Comparison of ENCODE assay signal across 21 mouse cellular contexts in genomic region chr10:116754940-116755339, GRCm38 (mm10).
DNase-seq lines count a peak whose midpoint lies in the region; ATAC-seq and TF ChIP-seq lines count a peak whose summit lies in the region.
"Had no signal": no experiment of that assay in that cellular context is flagged by ENCODE, and none has a peak within 500 bp of the region (broad histone marks: within the 10 kb centered on the region; RNA-seq: fewer than 3 reads in every experiment).

No protein-coding gene starts in this region.

- ATAC-seq in inflammation-experienced regulatory T-cells, adult 6 months: no peak
- ATAC-seq: activated CD4-positive, CD25-positive, alpha-beta regulatory T cell, adult 4 months; forebrain, embryonic 14.5 days; forebrain, embryonic 16.5 days had no signal

- in situ Hi-C loops in ES-E14 (cut with MboI; ENCODE audit: low sequenced_read_pairs in 2 of 2, unreplicated experiment in 2 of 2): no loop called here

- WGBS in embryonic facial prominence, embryonic 10.5 days: 87% methylated on average over 11 of the region's 11 CpGs

- no peak overlapping the region for H3K9ac ChIP-seq in ES-E14 (ENCODE audit: insufficient read depth, low read depth, low read length, poor library complexity, severe bottlenecking)
- H3K9ac ChIP-seq: embryonic facial prominence, embryonic 13.5 days; embryonic facial prominence, embryonic 15.5 days; forebrain, embryonic 12.5 days had no signal

- 0 out of 4 replicates have a peak, but pooled peaks cover 0 to 2% of the 10 kb centered on the region in 2 experiments for H3K4me1 ChIP-seq in ES-E14 (ENCODE audit: control insufficient read depth in 2 of 2, insufficient read depth in 2 of 2, low read length in 2 of 2, poor library complexity in 1 of 2)
- H3K4me1 ChIP-seq in embryonic facial prominence, embryonic 10.5 days: peaks cover 48% of the 10 kb centered on the region
- H3K4me1 ChIP-seq: forebrain, embryonic 12.5 days had no signal

- H3K4me3 ChIP-seq in ES-E14 (ENCODE audit: insufficient read depth in 1 of 2, low read depth in 1 of 2, low read length in 2 of 2, poor library complexity in 1 of 2, severe bottlenecking in 1 of 2): no peak overlapping the region
- H3K4me3 ChIP-seq in embryonic facial prominence, embryonic 10.5 days: no peak overlapping the region
- H3K4me3 ChIP-seq: embryonic facial prominence, embryonic 13.5 days; embryonic facial prominence, embryonic 15.5 days; erythroblast, embryonic 14.5 days; forebrain, embryonic 10.5 days; forebrain, embryonic 12.5 days had no signal

- no peak overlapping the region for H3K27ac ChIP-seq in ES-E14 (ENCODE audit: insufficient read depth, low read depth, low read length, poor library complexity, severe bottlenecking)
- H3K27ac ChIP-seq in embryonic facial prominence, embryonic 10.5 days (replicated peaks): 0 out of 2 replicates have a peak overlapping the region, but pooled peaks have one; percentile 19
- H3K27ac ChIP-seq: embryonic facial prominence, embryonic 15.5 days; forebrain, embryonic 10.5 days; forebrain, embryonic 12.5 days had no signal

- no peaks in the 10 kb centered on the region for H3K36me3 ChIP-seq in ES-E14 (ENCODE audit: control insufficient read depth, insufficient read depth, low read length, poor library complexity, severe bottlenecking)
- no peaks in the 10 kb centered on the region for H3K36me3 ChIP-seq in embryonic facial prominence, embryonic 10.5 days (replicated peaks)
- H3K36me3 ChIP-seq: embryonic facial prominence, embryonic 13.5 days; embryonic facial prominence, embryonic 15.5 days; forebrain, embryonic 10.5 days; forebrain, embryonic 12.5 days had no signal

- H3K27me3 ChIP-seq in embryonic facial prominence, embryonic 10.5 days (replicated peaks; ENCODE audit: low read depth, poor library complexity, severe bottlenecking): no peaks in the 10 kb centered on the region
- H3K27me3 ChIP-seq: embryonic facial prominence, embryonic 13.5 days; embryonic facial prominence, embryonic 15.5 days; forebrain, embryonic 12.5 days had no signal

- no peaks in the 10 kb centered on the region for H3K9me3 ChIP-seq in ES-E14 (ENCODE audit: control insufficient read depth, insufficient read depth, low read depth, low read length)
- H3K9me3 ChIP-seq in embryonic facial prominence, embryonic 10.5 days: no peaks in the 10 kb centered on the region
- H3K9me3 ChIP-seq: embryonic facial prominence, embryonic 13.5 days; embryonic facial prominence, embryonic 15.5 days; forebrain, embryonic 10.5 days; forebrain, embryonic 12.5 days had no signal

- DNase-seq in cerebellum, adult 9-10 months: peak; percentile 19
- no peak for DNase-seq in cerebellum, postnatal 4 days (ENCODE audit: low spot score in 2 of 2)
- DNase-seq in ES-E14 (ENCODE audit: low read depth, low spot score): no peak
- DNase-seq in embryonic facial prominence, embryonic 10.5 days (ENCODE audit: low spot score): no peak
- no peak for DNase-seq in kidney, postnatal 25 days
- DNase-seq: adrenal gland, adult 8-10 months; adrenal gland, postnatal 14 days; adrenal gland, postnatal 36 days; cerebellum, adult 11-12 months; cerebellum, adult 9-11 months; cerebellum, postnatal 14 days; cerebellum, postnatal 36 days had no signal

TF ChIP-seq in ES-E14, 5 proteins besides CTCF, POLR2A, EP300 and RAD21:
- TF ChIP-seq ZC3H11A (IDR thresholded peaks at IDR 0.05; ENCODE audit: borderline replicate concordance, low read depth, low read length): no peak
- TF ChIP-seq MAFK (IDR thresholded peaks at IDR 0.05; ENCODE audit: insufficient read depth, low read depth, low read length): peak; percentile 39; the same call in 1 of the 2 replicates
TF ChIP-seq in ES-E14: peak in this region for 1.
